Mouse (Mus musculus): Measurements from ENCODE around the gene Bcar3.
"Not testable (repeated sequence)": the region's sequence is repeated elsewhere in the genome, so short reads cannot be mapped to it uniquely, and the experiment has no call there.

Bcar3 gene

DNA sequence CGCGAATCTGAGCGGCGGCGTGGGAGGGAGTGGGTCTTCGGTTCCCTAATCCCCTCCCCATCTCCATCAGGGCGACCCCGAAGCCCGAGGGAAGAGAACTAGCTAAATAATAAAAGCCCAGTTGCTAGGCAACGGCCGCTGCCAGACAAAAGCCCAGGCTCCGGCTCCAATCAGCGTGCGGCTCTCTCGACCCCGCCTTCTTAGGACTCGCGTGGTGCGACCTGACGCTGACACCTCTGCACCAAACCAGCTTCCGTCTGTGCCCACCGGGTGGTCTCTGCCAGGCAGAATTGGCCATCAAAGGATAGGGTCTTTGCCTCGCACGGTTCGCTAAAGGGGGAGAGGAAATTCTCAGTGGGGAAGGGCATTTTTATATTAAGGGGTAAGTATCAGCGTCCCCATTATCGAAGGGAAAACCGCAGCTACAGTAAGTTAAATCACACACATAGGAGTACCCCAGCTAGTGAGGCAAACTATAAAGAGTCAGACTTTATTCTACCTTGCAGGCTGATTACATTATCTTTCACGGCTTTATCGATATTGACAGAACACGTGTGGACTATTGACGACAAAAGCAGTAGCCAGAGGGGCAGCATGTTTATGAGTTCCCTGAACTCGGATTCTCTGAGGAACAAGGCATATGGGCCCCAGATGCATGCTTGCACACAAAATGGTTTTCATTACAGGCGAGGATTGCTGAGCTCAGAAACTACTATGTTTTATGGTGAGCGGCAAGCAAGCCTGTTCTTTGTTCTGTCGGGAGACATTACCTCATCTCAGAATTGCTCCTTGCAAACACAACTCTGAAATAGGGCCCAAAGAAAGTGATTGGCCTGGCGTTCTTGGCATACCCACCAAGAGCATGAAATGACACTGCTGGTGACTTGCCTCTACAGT lies at the start of gene Bcar3:
TSS of gene Bcar3 (plus strand) at position 183 of the 897 bp plus-strand sequence.
- DNase-seq (ENCODE audit: inconsistent age in 2 of 2, low spot score in 1 of 2) = peak; percentile 91 to 97

DNA sequence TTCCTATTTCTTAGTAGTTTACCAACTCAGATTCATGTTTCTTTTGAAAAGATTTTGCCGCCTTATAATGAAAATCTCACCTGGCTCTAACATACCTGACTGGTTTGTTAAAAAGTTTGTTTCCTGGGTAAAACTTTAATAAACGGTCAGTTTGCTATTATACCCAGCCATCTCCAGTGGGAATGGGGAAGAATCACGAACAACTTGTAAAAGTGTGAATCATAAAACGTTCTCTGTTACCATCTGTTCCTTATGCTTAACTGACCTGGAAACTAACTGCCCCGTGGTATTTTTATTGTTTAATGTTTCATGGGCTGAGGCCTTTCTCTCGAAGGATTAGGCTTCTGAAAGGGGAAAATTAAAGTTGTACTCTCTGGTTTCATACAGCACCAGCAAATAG lies 49.2 kb upstream of the Bcar3 start:
- DNase-seq (ENCODE audit: inconsistent age in 2 of 2, low spot score in 1 of 2) = no peak

DNA sequence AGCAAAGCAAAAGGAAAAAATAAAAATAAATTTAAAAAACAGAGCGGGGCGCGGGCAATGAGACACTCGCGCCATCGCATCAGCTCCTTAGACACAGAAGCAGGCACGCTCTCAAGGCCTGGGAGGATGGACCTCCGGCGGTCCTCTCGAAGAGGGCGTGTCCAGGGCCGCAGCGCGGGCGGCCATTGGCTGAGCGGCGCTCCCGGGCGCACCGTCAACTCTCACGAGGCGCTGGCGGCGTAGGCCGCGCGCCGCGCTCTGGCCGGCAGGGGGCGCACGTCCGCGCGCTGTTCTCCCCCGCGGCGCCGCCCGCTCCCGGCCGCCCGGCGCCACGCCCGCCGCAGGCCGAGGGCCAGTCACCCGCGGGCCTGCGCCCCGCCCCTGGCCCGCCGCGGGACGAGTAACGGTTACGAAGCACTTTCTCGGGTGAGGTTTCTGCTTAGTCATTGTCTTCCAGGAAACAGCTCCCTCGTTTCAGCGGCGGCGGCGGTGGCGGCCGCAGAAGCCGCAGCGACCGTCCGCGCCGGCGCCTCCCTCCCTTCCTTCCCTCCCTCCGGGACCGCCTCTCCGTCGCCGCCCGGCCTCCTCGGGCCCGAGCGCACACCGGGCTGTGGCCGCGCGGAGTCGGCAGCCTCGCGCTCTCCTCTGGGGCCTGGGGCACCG lies 48.6 kb upstream of the Bcar3 start, which contains the start of gene Gclm:
TSS of gene Gclm (plus strand) at position 343 of the 663 bp plus-strand sequence.
- DNase-seq (ENCODE audit: inconsistent age in 2 of 2, low spot score in 1 of 2) = peak; percentile 96 to 97

DNA sequence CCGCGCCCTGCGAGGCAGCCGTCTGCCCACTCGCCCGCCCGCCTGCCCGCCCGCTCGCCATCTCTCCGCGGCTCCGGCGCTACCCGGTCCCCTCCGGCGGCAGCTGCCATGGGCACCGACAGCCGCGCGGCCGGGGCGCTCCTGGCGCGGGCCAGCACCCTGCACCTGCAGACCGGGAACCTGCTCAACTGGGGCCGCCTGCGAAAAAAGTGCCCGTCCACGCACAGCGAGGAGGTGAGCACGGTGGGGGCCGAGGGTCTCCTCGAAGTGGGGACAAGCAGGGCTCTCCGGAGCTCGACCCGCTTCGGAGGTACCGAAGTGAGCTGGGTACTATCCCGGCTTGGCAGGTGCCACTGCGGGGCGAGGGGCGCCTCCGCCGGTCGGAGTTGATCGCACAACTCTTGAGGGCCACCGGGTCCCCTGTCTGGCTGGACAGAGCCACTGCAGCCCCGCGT lies 48.0 kb upstream of the Bcar3 start:
- DNase-seq (ENCODE audit: inconsistent age in 2 of 2, low spot score in 1 of 2) = peak; percentile 73 to 85

DNA sequence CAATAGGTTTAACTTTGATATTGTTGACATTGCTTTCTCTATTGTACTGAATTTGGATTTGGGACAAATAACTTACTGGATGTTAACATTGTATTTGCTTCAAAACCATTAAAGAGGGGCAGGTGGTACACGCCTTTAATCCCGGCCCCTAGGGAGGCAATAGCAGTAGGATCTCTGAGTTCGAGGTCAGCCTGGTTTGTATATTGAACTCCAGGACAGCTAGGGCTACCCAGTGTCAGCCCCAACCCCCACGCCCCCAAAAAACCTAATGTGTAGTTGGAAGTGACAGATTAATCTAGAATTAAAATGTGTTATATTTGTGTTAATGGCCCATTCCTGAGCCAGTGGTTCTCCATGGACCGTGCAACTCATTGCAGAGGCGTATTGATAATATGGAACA lies 47.5 kb upstream of the Bcar3 start:
- DNase-seq (ENCODE audit: inconsistent age in 2 of 2, low spot score in 1 of 2) = no peak

DNA sequence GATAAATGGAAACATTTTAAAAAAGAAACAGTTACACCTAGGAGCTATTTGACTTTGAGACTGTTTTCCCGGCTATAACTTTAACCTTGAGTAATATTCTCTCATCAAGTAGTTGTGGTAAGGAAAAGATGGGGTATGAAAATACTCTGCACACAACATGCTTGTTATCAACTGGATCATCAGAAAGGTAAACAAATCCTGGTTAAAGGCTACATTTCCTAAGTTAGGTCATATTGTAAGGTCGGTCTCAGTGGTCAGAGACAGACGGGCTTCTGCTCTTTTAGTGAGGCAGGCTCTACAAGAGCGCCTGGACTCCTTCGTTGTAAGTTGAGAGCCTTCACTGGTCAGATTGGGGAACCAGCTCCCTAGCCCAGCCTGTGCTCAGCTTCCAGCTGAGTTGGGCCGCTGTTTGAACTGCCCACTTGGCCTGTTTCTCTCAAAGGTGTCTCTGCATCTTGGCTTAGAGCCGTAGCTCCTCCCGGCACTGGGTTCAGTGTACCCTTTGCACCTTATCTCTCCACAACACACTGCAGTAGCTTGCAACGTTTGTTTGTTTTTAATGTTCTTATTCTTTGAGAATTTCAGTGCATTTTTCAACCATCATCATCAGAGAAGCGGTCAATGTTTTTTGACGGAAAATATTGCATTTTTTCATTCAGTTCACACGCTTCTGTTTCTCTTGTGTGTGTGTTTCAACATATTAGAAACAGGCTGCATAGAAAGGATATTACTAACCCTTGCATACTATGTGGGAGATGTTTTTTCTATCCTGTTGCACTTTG lies 46.8 kb upstream of the Bcar3 start:
- peak in 1 of 2 experiments; percentile 17 for DNase-seq (ENCODE audit: inconsistent age in 2 of 2, low spot score in 1 of 2)

DNA sequence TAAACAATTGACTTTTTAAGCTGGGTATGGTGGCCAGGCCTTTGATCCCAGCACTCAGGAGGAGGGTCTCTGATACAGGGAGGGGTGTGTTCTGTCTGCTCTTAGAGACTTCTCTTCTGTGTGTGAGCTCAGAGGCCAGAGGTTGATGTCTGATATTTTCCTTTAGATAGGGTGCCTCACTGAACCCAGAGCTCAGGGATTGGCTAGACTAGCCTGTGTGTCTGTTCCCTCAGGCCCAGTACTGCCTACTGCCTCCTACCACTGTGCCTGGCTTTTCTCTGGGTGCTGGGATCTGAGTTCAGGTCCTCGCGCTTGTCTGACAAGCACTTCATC lies 46.2 kb upstream of the Bcar3 start:
- DNase-seq (ENCODE audit: inconsistent age in 2 of 2, low spot score in 1 of 2) = peak in 1 of 2 experiments; percentile 14

DNA sequence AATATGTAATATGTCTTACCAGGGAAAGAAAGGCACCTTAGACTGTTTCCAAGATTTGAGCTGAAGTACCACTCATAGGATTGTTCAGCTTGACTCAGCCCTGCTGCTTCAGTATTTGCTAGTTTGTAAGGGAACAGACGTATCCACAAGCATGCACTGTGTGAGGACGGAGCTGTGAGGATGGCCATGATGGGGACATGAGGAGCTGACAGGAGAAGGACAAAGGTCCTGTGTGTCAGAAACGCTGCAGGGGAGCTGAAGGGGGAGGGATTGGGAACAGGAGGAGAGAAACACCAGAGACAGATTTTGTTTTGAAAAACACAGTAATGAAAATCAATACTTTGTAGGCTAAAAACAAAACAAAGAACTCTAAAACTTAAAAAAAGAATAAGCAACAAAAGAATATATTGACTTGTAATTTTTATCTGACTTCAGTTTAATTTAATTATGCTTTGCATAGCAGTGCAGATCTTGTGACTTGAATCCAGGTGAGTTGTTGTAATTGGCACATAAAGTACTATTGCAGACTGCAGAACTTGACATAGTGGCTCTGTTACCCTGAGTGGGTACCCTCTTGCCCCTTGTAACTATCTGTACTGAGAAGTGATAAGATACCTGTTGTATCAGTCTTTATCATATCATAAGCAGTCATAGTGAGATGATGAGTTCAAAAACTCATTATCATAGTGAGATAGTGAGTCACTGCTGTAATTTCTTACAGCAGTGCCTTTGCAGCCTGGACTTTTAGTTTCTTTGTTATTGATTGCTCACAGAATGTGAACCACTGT lies 41.3 kb upstream of the Bcar3 start:
- peak; percentile 63 to 78 for DNase-seq (ENCODE audit: inconsistent age in 2 of 2, low spot score in 1 of 2)

DNA sequence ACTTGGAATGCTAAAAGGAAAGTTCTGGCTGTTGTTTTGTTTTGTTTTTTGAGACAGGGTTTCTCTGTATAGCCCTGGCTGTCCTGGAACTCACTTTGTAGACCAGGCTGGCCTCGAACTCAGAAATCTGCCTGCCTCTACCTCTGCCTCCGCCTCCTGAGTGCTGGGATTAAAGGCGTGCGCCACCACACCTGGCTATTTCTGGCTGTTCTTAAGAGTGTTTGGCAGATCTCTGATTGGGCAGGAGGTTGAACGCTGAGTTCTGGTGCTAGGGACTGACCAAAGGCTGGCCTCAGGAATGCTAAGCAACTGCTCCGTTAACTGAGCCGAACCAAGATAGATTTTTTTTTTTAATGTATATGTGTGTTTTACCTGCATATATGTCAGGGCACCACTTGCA lies 39.9 kb upstream of the Bcar3 start:
- DNase-seq (ENCODE audit: inconsistent age in 2 of 2, low spot score in 1 of 2) = peak in 1 of 2 experiments; percentile 13

DNA sequence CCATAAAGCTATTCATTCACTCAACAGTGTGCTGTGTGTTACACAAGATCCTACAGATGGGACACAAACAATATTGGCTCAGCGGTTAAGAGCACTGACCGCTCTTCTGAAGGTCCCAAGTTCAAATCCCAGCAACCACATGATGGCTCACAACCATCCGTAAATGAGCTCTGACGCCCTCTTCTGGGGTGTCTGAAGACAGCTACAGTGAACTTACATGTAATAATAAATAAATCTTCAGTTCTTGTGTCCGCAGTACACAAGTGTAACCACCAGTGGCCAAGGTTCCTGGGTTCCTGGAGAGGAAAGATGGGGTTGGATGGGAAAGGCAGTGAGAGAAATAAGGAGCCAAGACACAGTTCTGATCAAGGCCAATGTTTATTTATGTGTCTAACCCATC lies 23.9 kb upstream of the Bcar3 start:
- no peak for DNase-seq (ENCODE audit: inconsistent age in 2 of 2, low spot score in 1 of 2)

DNA sequence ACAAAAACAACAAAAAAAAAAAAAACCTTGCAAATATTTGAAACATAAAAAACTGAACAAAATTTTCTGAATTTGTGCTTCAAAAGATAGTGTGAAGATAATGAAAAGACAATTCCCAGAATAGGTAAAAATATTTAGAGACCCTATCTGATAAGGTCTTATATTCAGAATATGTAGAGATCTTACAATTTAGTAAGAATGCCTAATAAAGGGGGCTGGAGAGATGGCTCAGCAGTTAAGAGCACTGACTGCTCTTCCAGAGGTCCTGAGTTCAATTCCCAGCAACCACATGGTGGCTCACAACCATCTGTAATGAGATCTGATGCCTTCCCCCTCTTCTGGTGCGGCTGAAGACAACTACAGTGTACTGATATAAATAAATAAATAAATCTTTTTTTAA lies 21.4 kb upstream of the Bcar3 start:
- not testable (repeated sequence) for DNase-seq (ENCODE audit: inconsistent age in 2 of 2, low spot score in 1 of 2)

DNA sequence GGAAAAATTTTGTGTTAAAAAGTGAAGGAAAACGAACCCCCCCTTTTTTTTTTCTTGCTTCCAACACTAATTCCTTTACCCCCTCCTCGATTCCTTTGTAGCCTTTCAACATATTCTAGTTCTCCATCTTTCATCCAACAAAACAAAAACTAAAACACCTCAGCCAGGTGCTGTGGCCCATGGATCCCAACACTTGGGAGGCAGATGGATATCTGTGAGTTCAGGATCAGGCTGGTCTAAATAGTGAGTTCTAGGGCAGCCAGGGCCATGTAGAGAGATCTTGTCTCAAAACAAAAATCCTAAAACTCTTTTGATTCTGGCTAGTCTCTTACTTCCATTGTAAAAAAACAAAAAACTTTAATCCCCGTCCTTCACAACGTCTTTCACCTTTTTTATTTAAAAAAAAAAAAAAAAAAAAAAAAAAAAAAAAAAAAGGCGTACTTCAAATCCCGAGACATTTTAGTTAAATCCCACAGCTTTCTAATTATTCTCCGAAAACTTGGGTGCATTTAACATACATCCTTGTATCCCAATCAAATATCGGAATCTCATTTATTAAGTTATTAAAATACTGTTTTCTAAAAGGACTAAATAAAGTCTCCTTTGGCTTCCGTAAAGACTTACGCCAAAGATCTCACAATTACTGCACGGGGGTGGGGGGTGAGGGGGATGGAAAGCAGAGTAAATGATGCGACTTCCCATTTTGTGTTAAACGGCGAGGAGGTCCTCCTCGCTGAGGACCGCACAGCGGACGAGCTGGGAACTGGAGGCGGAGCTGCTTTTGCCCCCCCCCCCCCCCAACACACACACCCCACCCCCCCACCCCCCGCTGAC lies 20.3 kb upstream of the Bcar3 start:
- DNase-seq (ENCODE audit: inconsistent age in 2 of 2, low spot score in 1 of 2) = peak in 1 of 2 experiments; percentile 50

DNA sequence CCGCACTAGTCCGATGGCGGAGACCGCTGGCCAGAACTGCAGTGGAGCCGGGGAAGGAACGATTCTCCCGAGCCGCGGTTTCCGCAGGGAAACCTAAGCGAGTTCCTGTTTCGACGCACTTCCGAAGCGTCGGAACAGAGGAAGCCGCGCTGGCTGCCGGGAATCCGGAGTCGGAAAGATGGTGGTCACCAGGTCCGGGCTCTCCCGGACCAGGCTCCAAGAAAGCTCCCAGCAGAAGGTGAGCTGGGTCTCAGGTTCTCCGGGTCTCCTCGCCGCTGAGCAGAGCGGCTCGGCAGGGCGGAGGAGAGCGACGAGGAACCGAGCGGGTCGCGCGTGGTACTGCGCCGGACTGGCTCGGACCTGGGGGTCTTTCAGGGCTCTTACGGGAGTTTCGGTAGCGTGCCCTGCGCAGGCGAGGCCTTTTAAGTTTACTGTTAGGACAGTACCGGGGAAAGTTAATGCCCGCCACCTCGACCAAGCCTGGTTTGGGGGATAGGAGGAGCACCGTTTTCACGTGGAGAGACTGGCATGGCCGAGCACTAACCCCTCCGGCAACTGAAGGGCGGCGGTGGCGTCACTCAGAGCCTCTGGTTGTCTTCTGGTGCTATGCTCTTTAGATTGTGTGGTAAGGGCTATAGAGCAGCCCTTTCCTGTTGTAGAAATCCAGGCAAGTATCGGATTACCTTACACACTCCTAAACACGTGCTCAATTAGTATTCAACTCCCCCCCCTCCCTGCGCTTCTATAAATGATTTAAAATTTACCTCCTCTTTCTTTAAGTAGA lies 19.5 kb upstream of the Bcar3 start, which contains the start of gene Dnttip2:
TSS of gene Dnttip2 (plus strand) at position 148 of the 784 bp plus-strand sequence.
- DNase-seq (ENCODE audit: inconsistent age in 2 of 2, low spot score in 1 of 2) = peak; percentile 95 to 97

DNA sequence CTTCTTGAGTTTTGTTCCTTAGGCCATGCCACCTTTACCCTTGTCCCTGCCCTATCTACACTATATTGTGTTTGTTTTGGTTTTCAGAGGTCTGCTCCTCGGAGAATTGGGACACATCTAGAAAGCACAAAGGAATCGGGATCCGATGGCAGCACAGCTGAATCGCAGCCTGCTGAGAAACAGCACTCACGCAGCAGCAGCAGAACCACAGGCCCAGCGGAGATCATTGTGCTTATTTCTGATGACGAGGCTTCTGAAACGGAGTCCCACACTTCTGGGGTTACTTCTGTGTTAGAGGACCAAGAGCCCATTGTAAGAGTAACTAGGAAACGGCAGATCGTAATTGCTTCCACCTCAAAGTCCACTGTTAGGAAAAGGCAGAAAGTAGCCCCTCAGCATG lies 18.8 kb upstream of the Bcar3 start:
- no peak for DNase-seq (ENCODE audit: inconsistent age in 2 of 2, low spot score in 1 of 2)

DNA sequence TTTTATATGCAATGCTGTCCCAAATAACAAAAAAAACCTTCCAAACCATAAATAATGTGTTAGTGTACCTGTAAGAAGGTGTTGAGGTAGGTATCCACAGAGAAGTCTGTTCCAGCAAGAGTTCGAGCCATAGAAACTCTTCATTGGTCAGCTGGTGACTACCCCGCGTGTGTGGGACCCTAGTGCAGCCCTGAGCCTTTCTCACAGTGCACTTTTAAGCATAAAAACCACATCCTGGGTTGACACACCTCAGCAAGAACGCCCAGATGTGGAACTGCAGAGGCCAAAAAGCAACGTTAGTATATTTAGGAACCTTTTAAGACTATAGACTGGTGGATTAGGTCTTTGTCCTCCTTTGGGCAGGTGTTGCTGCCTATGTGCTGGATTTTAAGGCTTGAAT lies 6.7 kb upstream of the Bcar3 start:
- no peak for DNase-seq (ENCODE audit: inconsistent age in 2 of 2, low spot score in 1 of 2)

DNA sequence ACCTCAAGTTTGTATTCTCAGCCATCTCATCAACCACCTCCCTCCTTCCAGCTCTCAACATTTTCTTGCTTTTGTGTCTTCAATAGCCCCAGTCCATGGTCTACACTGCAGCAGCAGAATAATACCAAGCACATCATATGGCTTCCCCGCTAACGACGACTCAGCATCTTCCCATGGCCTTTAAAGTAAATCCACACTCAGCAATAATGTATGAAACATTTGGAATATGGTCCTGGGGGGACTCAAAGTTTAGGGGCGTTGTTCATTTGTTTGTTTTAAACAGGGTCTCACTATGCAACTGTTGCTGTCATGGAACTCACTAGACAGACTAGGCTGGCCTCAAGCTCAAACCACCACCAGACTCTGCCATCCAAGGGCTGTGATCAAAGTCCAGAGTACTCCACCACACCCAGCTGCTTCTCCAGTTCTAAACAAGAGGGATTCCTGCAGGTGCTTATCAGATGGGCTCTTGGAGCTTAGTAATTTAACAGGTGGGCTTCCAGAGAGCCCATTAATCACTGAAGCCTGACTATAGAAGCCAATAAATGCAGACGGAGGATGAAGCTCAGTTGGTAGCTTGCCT lies 5.2 kb upstream of the Bcar3 start:
- DNase-seq (ENCODE audit: inconsistent age in 2 of 2, low spot score in 1 of 2) = no peak

DNA sequence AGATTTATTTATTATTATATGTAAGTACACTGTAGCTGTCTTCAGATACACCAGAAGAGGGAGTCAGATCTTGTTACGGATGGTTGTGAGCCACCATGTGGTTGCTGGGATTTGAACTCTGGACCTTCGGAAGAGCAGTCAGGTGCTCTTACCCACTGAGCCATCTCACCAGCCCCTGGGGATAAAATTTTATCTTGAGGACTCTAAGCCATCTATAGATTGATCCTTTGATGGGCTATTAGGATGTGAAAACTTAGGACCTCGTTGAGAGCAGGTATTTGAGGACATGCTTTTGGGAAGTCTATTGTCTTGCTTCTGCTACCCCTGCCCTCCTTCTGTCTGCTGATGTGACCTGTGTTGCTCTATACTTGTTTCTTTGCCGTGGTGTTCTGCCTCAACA lies 4.6 kb upstream of the Bcar3 start:
- DNase-seq (ENCODE audit: inconsistent age in 2 of 2, low spot score in 1 of 2) = not testable (repeated sequence)

DNA sequence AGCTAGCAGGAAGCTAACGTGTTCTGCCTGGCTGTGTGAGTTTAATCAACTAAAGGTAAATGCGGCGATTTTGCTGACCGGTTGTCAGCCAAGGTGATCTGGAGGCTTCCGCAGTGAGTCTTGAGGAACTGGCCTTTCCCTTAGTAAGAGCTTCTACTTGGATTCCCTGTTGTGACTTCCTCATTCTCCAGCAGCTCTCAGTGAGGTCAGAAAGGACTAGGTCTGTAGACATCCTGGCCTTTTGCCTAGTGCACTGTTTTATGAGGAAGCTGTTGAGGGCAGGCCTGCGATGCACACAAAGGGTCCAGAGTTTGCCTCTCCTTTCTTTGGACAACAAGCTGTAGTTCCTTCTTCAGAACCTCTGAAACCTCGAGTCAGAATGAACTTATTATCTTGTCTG lies 3.2 kb upstream of the Bcar3 start:
- DNase-seq (ENCODE audit: inconsistent age in 2 of 2, low spot score in 1 of 2) = peak in 1 of 2 experiments; percentile 56
